Comparison of ENCODE assay signal across 28 mouse cellular contexts in the genomic region with DNA sequence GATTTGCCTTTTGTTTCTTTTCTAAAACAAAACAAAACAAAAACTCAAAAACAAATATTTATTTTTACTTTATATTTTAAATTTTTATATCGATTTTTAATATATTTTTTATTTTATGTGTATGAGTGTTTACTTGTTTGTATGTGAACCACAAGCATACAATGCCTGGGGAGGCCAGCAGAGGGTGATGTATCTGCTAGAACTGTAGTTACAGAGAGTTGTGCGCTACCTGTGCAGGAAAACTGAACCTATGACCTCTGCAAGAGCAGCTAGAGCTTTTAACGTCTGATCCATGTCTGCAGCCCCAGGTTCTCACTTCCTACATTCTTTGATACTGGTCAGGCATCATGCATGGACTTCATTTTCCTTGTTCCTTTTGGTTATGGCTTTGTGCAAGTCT.
A peak's percentile ranks its signal among the peaks of the same experiment; 100 is the strongest.
DNase-seq lines count a peak whose midpoint lies in the region; TF ChIP-seq lines count a peak whose summit lies in the region.
"Had no signal": no experiment of that assay in that cellular context is flagged by ENCODE, and none has a peak within 500 bp of the region (broad histone marks: within the 10 kb centered on the region; RNA-seq: fewer than 3 reads in every experiment).

No protein-coding gene starts in this region.

- DNase-seq in heart, embryonic 10.5 days (ENCODE audit: low spot score): peak; percentile 47
- DNase-seq in heart, adult 18-20 months: no peak
- no peak for DNase-seq in layer of hippocampus, adult 2 months (ENCODE audit: low spot score in 2 of 2)
- DNase-seq in layer of hippocampus, postnatal 36 days: no peak
- DNase-seq in ES-CJ7 (ENCODE audit: low read depth, low spot score): peak; percentile 62
- peak; percentile 58 for DNase-seq in R1 (ENCODE audit: low read depth, low spot score)
- DNase-seq in right cerebral cortex, postnatal 10 days (ENCODE audit: low spot score in 2 of 2): no peak
- DNase-seq: adrenal gland, adult 8-10 months; adrenal gland, postnatal 25 days; cerebellum, adult 11-12 months; cerebellum, adult 8-10 months; cerebellum, postnatal 10 days; cerebellum, postnatal 36 days; embryo, embryonic 11 days; forebrain, postnatal 0 days; gastrocnemius, postnatal 14 days; heart, adult 2 months; heart, postnatal 10 days; heart, postnatal 36 days had no signal

- 71% methylated on average over 3 of the region's 3 CpGs for WGBS in heart, embryonic 10.5 days

- H3K4me1 ChIP-seq in heart, embryonic 10.5 days: no peaks in the 10 kb centered on the region
- H3K4me1 ChIP-seq: embryonic facial prominence, embryonic 10.5 days; embryonic facial prominence, embryonic 13.5 days; heart, embryonic 12.5 days; heart, embryonic 15.5 days; hindbrain, embryonic 10.5 days; hindbrain, embryonic 13.5 days; intestine, embryonic 15.5 days had no signal

- no peaks in the 10 kb centered on the region for H3K36me3 ChIP-seq in heart, embryonic 10.5 days
- H3K36me3 ChIP-seq: embryonic facial prominence, embryonic 10.5 days; embryonic facial prominence, embryonic 13.5 days; heart, embryonic 12.5 days; heart, embryonic 15.5 days; hindbrain, embryonic 10.5 days; hindbrain, embryonic 13.5 days; intestine, embryonic 15.5 days had no signal

- H3K27ac ChIP-seq in heart, embryonic 10.5 days: no peak overlapping the region
- no peak overlapping the region for H3K27ac ChIP-seq in layer of hippocampus, adult 2 months
- H3K27ac ChIP-seq: embryonic facial prominence, embryonic 10.5 days; embryonic facial prominence, embryonic 13.5 days; gastrocnemius, adult 2 months; heart, adult 2 months; heart, embryonic 15.5 days; hindbrain, embryonic 10.5 days; hindbrain, embryonic 13.5 days; intestine, embryonic 15.5 days had no signal

- H3K27me3 ChIP-seq in heart, embryonic 10.5 days (ENCODE audit: insufficient read depth, poor library complexity, severe bottlenecking): no peaks in the 10 kb centered on the region
- H3K27me3 ChIP-seq: embryonic facial prominence, embryonic 13.5 days; heart, embryonic 12.5 days; heart, embryonic 15.5 days; hindbrain, embryonic 13.5 days; intestine, embryonic 15.5 days had no signal

- H3K4me3 ChIP-seq in heart, embryonic 10.5 days: no peak overlapping the region
- no peak overlapping the region for H3K4me3 ChIP-seq in layer of hippocampus, adult 2 months
- H3K4me3 ChIP-seq: embryonic facial prominence, embryonic 10.5 days; embryonic facial prominence, embryonic 13.5 days; erythroblast, embryonic 14.5 days; gastrocnemius, adult 2 months; heart, adult 2 months; heart, embryonic 12.5 days; heart, embryonic 15.5 days; hindbrain, embryonic 10.5 days; hindbrain, embryonic 13.5 days; intestine, embryonic 15.5 days had no signal

- no peaks in the 10 kb centered on the region for H3K9me3 ChIP-seq in heart, embryonic 10.5 days
- H3K9me3 ChIP-seq: heart, embryonic 15.5 days; hindbrain, embryonic 13.5 days; intestine, embryonic 15.5 days had no signal

- TF ChIP-seq CTCF in layer of hippocampus, adult 2 months (conservative IDR thresholded peaks at IDR 0.05): peak; percentile 34

Comparison
In these comparisons a context has a peak if more than half of its experiments do, and no peak if none do; other contexts are left out.
1. DNase-seq: peak in heart, embryonic 10.5 days (single experiment), ES-CJ7 (single experiment) and R1 (single experiment); none in heart, adult 18-20 months (0 of 2), layer of hippocampus, adult 2 months (0 of 2), layer of hippocampus, postnatal 36 days (0 of 2) and right cerebral cortex, postnatal 10 days (0 of 2).